Mouse (Mus musculus) hematopoietic stem cell, adult 5-6 weeks (primary cell): ENCODE results near the gene Nmur1. TPM values are rescaled to one million over a fixed set of nuclear protein-coding genes. Genes with fewer than 3 reads are reported as not detected.

Source experiments
- ATAC-seq, 2 experiments: fragments of 125-278 bp in 1 of 2; replicated peaks in 1 of 2; 2 replicates each; pipeline ENCODE4 v1.8.0; 2016 to 2017; ENCODE audit warnings: inconsistent platforms in 2 of 2, mild to moderate bottlenecking in 2 of 2, moderate number of reproducible peaks in 2 of 2, low read depth in 1 of 2, moderate TSS enrichment in 1 of 2; ENCODE audit not compliant: low FRiP score in 2 of 2, poor library complexity in 2 of 2, severe bottlenecking in 2 of 2, insufficient read depth in 1 of 2, low TSS enrichment in 1 of 2
- total RNA-seq: library from RNA; stranded (forward); fragments of 172-1452, 232-1000 nt; gene quantifications from 2 replicates; pipeline ENCODE4 v1.2.3, GENCODE M21; 2017

Nmur1 gene
- total RNA-seq, 1 experiment from 2014 or later = not detected

GRCm38 (mm10) chr1:86442832-86443231 lies 16.8 kb upstream of the Nmur1 start:
- ATAC-seq = peak in 1 of 2 experiments; percentile 8; a peak in 2 of 4 replicates

GRCm38 (mm10) chr1:86441980-86442831 lies 16.2 kb upstream of the Nmur1 start:
- peak; percentile 37 to 51 for ATAC-seq

- ATAC-seq = peak; percentile 15 to 16; a peak in 1 of 4 replicates
These were observed 15.6 kb upstream of the Nmur1 start for GRCm38 (mm10) chr1:86441724-86441979.

GRCm38 (mm10) chr1:86440887-86441723 lies 15.1 kb upstream of the Nmur1 start:
- peak; percentile 5 to 13; a peak in 2 of 4 replicates for ATAC-seq

GRCm38 (mm10) chr1:86440171-86440886 lies 14.3 kb upstream of the Nmur1 start:
- peak; percentile 54 to 69; a peak in 3 of 4 replicates for ATAC-seq

GRCm38 (mm10) chr1:86439487-86440170 lies 13.6 kb upstream of the Nmur1 start:
- no peak for ATAC-seq

GRCm38 (mm10) chr1:86438501-86438900 lies 12.5 kb upstream of the Nmur1 start:
- ATAC-seq = no peak

GRCm38 (mm10) chr1:86438014-86438319 lies 11.9 kb upstream of the Nmur1 start:
- ATAC-seq = no peak

- ATAC-seq = no peak
These were observed 11.4 kb upstream of the Nmur1 start for GRCm38 (mm10) chr1:86437219-86438013.

GRCm38 (mm10) chr1:86435302-86435821 lies 9.3 kb upstream of the Nmur1 start:
- ATAC-seq = no peak

- peak; percentile 91 to 96 for ATAC-seq
These were observed 8.6 kb upstream of the Nmur1 start for GRCm38 (mm10) chr1:86434439-86435201.

GRCm38 (mm10) chr1:86434001-86434400 lies 8.0 kb upstream of the Nmur1 start:
- peak in 1 of 2 experiments; percentile 18; a peak in 1 of 4 replicates for ATAC-seq

GRCm38 (mm10) chr1:86433359-86433758 lies 7.3 kb upstream of the Nmur1 start:
- ATAC-seq = no peak

- no peak for ATAC-seq
These were observed 6.8 kb upstream of the Nmur1 start for GRCm38 (mm10) chr1:86432778-86433177.

- peak; percentile 35 to 55; a peak in 1 of 4 replicates for ATAC-seq
These were observed 4.0 kb upstream of the Nmur1 start for GRCm38 (mm10) chr1:86430056-86430455.
